Mouse (Mus musculus) retina, postnatal 7 days (tissue): Measurements from ENCODE around the gene Tpst2.

Experiments
- DNase-seq: peaks from one replicate; pipeline ENCODE4 v3.0.0-alpha.2; 2012; ENCODE audit warnings: low read depth, low spot score

Gene Tpst2

DNA sequence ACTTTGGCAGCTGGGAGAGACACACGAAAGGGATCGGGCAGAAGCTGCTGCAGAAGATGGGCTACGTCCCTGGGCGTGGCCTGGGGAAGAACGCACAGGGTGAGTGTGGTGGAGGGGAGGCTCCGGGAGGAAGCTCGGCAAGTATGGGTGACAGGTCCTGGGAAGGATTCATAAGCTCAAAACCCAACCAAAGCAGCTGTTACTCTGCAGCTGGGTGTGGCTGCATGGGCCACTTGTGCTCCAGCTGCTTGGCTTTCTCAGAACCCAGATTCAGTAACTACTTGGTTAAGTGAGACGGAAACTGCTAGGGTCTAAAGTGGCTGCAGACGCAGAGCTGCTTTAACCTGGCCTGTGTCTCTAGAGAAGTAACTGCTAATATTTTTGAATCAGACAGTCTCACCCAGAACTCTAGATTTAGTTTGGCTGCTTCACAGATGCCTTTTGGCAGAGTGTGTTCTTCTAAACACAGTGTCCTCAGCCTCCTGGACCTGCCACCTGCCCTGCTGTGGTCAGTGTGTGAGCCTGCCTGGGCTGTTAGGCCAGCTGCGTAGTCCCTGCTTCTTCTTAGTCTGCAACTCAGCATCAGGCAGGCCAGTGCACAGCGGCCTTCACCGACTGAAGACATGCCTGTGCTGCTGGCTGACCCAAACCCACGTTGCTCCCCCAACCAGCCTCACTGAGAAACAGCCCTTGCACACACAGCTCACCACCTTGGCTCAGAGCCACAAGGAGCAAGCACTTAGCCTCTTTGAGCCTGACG is 53.5 kb downstream of the Tpst2 start:
- no peak for DNase-seq

DNA sequence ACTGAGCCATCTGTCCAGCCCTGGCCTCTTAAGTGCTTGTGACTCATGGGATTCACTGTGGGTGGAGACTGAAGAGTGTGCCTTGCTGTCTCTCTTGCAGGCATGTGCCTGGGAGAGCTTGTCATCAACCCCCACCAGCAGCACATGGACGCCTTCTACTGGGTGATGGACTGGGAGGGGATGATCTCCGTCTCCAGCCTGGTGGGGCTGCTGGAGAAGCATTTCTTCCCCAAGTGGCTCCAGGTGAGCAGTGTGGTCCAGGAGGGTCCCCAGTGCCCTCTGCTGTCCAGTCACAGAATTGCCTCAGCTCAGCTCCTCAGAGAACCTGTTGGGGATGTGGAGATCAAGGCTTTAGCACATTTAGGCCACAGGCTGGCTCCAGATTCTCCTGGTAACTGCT is 59.0 kb downstream of the Tpst2 start:
- DNase-seq = no peak

DNA sequence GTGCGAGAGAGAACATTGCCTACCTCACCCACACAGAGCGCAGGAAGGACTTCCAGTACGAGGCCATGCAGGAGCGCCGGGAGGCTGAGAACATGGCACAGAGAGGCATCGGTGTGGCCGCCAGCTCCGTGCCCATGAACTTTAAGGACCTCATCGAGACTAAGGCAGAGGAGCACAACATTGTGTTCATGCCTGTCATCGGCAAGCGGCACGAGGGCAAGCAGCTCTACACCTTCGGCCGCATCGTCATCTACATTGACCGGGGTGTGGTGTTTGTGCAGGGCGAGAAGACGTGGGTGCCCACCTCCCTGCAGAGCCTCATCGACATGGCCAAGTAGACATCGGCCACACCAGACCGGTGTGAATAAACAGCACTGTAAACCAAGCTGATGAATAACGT is 60.5 kb downstream of the Tpst2 start:
- no peak for DNase-seq

DNA sequence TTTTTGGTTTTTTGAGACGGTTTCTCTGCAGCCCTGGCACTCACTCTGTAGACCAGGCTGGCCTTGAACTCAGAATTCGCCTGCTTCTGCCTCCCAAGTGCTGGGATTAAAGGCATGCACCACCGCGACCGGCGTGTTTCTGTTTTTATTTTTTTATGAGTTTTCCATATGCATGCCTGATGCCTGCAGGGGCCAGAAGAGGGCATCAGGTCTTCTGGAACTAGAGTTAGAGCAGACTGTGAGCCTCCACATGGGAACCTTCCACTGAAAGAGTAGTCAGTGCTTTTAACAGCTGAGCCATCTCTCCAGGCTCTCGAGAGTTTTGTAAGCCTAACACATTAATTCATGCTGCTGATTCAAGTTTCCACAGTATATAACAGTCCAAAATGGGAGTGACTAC is 62.7 kb downstream of the Tpst2 start:
- no peak for DNase-seq

DNA sequence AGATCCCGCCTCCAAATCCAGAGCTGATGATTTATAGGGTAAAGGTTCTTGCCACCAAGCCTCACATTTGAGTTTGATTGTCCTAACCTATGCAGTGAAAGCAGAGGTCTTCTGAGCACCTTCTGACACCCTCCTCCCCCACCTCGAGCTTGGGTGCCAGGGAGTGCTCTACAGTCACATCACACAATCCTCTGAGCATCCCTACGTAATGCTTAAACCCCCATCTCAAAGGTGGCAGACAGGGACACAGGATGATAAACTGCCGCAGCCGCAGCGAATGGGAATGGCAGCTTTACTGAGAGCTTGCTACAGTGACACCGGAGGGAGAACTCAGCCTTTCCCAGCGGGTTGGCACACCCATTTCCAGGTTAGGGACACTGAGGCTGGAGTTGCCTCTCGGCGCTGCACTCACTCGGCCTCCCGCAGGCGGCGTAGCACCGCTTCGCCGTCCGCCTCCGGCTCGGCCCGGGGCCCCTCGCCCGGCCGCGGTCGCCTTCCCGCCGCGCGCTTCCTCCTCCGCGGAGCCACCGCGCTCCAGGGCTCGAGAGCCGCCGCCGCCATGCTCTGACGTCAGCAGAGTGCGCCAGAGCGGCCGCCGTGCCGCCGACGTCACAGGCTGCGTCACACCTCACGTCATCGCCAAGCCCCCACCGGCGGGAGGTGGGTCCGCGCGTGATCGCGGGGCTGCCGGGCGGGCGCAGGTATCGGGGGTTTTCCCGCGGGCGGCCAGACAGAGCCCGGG is 66.1 kb downstream of the Tpst2 start, which contains the start of the genes Srrd and Hps4:
Gene Srrd (minus strand): TSS at position 578 of the 742 bp plus-strand sequence.
Gene Hps4 (plus strand): TSS at position 621 of the 742 bp plus-strand sequence.
- DNase-seq = peak; percentile 78

DNA sequence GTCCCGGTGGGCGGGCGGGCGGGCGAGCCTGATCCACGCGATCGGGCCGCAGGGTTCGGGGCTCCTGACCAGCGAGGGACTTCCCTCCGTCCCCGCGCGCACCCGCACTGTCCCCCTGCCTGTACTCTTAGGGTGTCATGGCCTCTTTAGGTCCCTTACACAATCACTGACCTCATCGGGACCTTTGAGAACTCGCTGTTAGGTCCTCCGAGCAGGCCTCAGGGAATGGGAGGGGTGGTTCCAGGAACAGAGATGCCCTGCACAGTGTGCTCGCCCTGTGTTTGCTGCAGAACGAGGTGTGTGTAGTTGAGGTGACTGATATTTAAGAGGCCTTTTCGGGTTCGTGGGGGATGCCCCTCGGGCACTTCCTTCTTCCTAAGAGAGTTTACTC is 66.7 kb downstream of the Tpst2 start:
- no peak for DNase-seq

DNA sequence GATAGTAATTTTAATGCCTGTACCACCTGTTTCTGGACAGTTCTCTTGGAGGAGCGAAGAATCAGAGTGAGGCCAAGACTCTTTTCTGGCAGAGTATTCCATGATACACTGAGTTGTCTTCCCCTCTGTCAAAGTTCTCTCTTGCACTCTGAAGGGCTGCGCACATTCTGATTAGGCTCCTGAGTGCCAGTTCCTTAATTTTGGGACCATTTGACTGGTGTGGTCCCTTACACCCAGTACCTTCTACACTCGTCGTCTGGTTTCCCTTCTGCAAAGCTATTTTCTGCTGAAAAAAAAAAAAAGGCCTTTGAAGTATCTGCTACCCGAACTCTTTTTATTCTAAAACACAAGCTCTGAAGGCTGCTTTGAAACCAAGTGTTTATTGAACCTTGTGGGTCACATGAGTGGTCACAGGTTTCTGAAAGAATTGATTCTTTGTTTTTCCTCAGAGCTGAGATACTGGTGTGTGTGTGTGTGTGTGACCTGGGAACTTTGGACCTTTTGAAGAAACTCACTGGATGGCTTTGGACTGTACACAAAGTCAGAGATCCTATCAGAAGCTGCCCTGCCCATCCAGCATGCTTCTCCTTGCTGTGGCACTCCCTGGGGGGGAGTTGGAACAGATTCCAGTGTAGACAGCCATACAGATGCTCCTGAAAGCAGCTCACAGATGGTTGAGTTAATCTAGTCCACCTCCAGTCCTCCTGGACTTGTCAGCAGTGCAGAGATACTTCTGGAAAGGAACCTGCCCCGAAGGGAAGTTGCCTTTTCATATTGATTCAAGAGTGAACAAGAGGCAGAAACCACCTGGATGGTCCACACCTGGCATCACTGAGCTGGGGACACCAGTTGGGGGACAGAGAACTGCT is 67.8 kb downstream of the Tpst2 start:
- DNase-seq = no peak

DNA sequence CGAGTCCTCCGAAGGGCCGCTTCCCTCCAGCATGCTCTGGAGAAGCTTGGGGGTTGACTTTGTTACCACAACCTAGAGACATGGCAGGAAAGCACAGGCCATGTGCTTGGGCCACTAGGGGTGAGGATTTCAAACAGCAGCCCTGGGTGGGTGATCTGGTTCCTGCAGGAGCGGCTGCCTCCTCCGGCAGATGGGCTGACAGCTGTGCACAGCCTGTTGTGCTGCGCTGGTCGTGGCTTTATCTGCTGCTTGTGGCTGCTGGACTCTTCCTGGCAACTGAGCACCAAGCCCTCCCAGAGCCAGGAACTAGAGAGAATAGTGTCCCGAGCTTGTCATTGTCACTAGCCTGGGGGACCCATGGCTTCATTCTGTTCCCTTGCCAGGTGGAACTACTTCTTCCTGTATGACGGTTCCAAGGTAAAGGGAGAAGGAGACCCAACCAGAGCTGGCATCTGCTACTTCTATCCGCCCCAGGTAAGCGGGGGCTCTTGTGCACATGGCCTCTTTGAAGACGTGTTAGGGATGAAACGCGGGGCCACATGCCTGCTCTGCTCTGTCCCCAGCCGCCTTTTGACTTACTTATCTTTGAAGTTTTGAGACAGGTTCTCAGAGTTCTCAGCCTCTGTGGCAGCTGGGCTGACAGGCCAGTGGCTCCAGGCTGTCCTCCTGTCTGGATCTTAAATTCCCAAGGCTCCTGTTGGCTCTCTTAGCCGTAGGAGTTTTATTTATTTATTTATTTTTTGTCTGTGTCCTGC is 69.9 kb downstream of the Tpst2 start:
- DNase-seq = no peak

DNA sequence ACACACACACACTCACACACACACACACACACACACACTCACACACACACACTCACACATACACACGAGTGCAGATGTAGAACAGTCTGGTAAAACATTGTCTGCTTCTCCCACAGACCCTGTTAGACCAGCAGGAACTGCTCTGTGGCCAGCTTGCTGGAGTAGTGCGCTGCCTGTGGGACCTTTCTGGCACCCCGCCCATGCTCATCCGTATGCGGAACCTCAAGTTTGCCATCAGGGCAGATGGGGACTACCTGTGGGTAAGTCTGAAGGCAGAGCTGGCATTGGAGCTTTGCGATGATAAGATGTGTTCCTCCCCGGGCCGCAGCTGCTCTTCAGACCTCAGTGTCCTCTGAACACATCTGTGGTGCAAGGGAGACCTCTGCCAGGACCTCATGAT is 72.7 kb downstream of the Tpst2 start:
- no peak for DNase-seq

DNA sequence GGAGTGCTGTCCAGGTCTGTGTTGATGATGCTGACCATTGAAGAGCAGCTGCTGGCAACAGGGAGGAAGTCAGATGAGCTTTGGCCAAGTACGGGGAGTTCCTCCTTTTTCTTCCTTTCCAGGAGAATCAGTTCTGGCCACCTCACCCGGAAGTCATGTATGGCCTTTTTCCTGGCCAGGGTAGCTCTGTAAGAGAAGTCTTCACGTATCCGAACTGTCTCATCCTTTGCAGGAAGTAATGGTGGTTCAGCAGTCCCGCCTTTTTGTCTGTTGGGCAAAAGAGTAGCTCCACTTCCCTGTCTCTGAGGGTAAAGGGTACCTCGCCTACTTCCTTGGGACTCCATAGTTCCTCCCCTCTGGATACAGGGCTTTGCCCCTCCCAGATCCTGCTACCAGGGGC is 79.0 kb downstream of the Tpst2 start:
- DNase-seq = no peak

DNA sequence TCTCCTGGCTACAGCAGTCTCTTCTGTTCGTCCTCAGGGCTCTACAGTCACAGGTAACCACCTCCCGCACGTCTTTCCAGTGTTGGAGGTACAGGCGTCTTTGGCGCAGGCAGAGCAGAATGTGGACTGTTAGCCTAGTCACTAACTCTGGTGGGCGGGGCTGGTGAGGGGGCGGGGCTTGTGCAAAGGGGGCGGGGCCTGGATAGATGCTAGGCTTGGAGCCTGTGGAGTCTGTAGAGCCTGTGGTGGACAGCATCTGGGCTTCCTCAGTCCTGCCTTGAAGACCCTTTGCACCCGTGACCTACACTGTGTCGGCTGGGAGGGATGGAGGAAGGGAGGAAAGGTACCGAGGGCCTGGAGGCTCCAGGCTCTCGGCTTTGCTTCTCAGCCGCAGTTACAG is 79.4 kb downstream of the Tpst2 start, which contains the start of gene Gm6583:
Gene Gm6583 (minus strand): TSS at position 124 of the 400 bp plus-strand sequence.
- DNase-seq = no peak

DNA sequence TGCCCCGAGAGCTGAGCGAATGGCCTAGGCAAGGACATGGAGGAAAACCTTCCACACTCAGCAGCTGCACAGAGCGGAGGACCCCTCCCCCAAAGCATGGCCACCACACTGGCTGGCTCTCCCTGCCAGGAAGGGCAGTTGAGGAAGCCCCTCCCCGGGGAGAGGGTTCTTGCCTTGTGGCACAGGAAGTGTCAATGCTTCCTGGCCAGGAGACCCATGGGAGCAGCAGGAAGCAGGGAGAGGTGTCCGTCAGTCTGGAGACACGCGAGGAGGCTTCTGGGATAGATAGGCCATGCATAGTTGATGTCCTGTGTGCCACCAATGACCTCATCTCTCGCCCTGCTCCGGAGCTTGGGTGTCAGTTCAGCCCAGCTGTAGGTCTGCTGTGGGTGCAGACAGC is 79.8 kb downstream of the Tpst2 start:
- no peak for DNase-seq

DNA sequence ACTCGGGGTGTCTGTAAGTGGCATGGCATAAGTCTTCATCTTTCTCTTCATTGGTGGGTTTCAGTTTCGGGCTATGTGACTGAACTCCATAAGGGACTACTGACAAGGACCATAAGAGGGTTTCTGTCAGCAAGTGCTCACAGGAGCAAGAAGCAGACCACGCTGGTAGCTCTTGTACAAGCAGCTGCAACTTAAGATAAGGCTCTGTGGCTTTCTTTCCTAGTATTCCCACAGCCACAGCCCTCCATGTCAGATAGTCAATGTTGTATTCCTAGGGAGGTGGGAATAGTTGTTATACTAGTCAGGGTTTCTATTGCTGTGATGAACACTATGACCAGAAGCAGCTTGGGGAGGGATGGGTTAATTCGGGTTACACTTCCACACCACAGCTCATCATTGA is 83.0 kb downstream of the Tpst2 start:
- DNase-seq = no peak

DNA sequence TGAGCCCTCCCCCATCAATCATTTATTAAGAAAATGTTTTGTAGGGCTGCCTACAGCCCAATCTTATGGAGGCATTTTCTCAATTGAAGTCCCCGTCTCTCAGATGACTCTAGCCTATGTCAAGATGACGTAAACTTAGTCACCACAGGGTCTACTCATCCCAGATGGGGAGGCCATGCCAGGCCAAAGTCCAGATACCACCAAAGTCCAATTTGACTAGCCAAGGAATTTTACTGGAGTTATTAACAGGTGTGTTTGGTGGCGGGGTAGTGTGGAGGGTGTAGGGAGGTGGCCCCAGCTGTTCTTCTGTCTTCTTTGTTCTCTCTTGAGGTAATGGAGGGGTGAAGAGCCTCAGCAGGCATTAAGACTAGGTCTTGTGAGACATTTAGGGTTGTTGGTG is 83.6 kb downstream of the Tpst2 start:
- DNase-seq = no peak

DNA sequence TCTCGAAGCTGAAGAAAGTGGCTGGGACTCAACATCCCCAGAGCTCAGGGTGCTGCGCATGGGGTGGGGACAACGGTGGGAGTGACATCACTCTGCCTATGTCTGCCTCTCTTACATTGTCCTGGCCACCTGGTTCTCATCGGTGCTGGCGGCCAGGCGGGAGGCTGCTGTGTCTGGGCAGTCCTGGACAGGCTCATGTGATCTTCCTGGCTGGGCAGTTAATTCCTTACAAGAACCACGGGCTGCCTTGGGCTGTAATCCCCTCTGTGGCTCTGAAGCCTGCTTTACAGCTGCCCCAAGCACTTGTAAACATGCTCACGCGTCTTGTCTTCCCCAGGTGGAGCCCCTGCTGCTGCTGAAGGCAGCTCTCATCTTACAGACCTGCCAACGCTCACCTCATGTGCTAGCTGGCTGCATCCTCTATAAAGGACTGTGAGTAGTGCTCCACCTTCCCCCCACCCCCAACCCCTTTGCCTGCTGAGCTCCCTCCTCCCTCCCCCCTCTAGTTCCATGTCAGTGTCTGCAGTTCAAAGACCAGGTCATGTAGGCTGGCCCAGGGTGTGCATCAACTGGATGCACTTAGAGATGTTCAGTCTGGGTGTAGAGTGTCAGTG is 87.8 kb downstream of the Tpst2 start:
- DNase-seq = no peak
